Mouse (Mus musculus) stomach, postnatal 0 days (tissue): ENCODE measurements at regions not wholly inside any gene's neighbourhood (a gene's known extent, or its start where the extent isn't known, plus 50 kb on each side); places are given as distances from the start of the nearest gene placed in this dataset.

ENCODE experiments used
- CTCF ChIP-seq: IDR thresholded peaks from 2 replicates; pipeline ENCODE4 v1.5.1; 2016; ENCODE audit warnings: antibody characterized with exemption, low read depth, mild to moderate bottlenecking, moderate library complexity
- EP300 ChIP-seq: optimal IDR thresholded peaks from 2 replicates; pipeline ENCODE3; 2016; ENCODE audit warnings: antibody characterized with exemption

DNA sequence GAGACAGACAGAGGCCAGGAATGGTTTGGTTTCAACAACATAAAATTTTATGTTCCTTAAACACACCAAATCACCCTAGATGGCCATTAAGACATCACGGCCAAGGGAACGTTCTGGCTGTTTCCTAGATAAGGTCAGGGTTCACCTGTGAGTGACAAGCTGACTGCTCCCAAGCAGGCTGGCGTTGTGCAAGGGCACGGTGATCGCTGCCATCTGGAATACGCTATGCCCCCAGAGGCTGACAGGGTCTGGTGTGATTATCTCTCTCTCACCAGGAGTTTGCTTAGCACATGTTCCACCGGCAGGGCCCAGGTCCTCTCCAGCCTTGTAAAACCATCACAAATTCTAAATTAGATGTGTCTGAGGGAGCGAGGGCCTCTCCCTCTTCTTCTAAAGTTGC is 167.0 kb downstream of the Cyp26b1 start:
- TF ChIP-seq EP300 (no peak), CTCF (no peak)
